Mouse (Mus musculus) embryonic facial prominence, embryonic 10.5 days (tissue): ENCODE measurements at regions not wholly inside any gene's neighbourhood (a gene's known extent, or its start where the extent isn't known, plus 50 kb on each side); places are given as distances from the start of the nearest gene placed in this dataset.

Experiments used
- DNase-seq: peaks from one replicate; pipeline ENCODE4 v3.0.0-alpha.2; 2017; ENCODE audit warnings: low spot score
- H3K27ac ChIP-seq: fragments of 300-500 bp; sonication (generic); replicated peaks from 2 replicates; pipeline ENCODE4 v1.5.1; 2016; ENCODE audit warnings: mild to moderate bottlenecking
- H3K27me3 ChIP-seq: fragments of 300-500 bp; sonication (generic); replicated peaks from 2 replicates; pipeline ENCODE4 v1.6.1; 2016; ENCODE audit warnings: low read depth, mild to moderate bottlenecking; ENCODE audit not compliant: poor library complexity, severe bottlenecking
- H3K36me3 ChIP-seq: fragments of 300-500 bp; sonication (generic); replicated peaks from 2 replicates; pipeline ENCODE4 v1.6.1; 2016; ENCODE audit warnings: mild to moderate bottlenecking, moderate library complexity
- H3K4me1 ChIP-seq: fragments of 300-500 bp; sonication (generic); 2 replicates; pipeline ENCODE4 v1.6.1; 2016
- H3K4me3 ChIP-seq: fragments of 300-500 bp; sonication (generic); 2 replicates; pipeline ENCODE4 v1.5.1; 2016; ENCODE audit warnings: mild to moderate bottlenecking, moderate library complexity
- H3K9me3 ChIP-seq: fragments of 300-500 bp; sonication (generic); 2 replicates; pipeline ENCODE4 v1.6.1; 2016; ENCODE audit warnings: mild to moderate bottlenecking
- WGBS: fragments of 180-500 bp; shearing (Covaris S2); methylation state at CpG from one replicate; pipeline ENCODE4 v1.1.7; 2016; 5-methylcytosine and 5-hydroxymethylcytosine counted together

DNA sequence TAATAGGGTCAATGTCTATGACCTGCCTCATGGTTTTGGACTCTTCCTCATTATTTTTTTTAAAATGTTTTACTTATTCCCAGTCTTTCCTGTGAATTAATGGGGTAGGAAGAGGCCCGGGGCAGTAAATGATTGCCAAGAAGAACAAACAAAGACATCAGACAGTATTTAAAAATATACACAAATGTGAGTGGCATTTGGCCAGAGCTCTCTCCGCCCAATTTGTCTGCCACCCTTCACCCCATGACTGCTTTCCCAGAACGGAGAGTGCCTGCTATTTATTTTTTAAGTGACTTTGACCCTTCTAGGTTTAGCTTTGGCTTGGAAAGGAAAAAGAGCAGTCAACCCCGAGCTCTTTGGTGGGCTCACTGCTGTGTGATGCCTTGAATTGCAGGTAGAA is 111.0 kb upstream of the Thumpd2 start:
- H3K4me3 ChIP-seq: no peak overlapping the region
- 64% methylated on average over 4 of the region's 4 CpGs for WGBS
- H3K27ac ChIP-seq: no peak overlapping the region
- DNase-seq: no peak
- no peaks in the 10 kb centered on the region for H3K36me3 ChIP-seq
- no peaks in the 10 kb centered on the region for H3K4me1 ChIP-seq
- H3K27me3 ChIP-seq: no peaks in the 10 kb centered on the region
- H3K9me3 ChIP-seq: no peaks in the 10 kb centered on the region

DNA sequence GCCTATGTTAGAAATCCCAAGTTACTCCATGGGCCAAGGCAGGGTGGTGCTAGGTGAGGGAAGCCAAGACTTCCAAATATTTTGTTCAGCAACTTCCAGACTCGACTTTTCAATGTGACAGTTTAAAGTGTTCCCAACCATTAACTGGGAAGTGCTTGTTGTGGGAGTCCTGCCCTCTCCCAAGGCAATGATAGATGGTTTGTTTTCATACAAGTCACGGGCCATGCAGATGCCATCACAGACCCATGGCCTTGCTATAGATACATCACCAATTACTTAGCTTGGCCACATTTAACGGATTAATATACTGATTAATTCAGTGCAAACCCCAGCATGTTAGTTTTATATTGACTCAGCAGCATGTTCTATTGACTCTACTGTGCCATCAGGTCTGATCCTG is 108.1 kb upstream of the Thumpd2 start:
- H3K9me3 ChIP-seq: no peaks in the 10 kb centered on the region
- H3K36me3 ChIP-seq: no peaks in the 10 kb centered on the region
- 85% methylated on average over 3 of the region's 3 CpGs for WGBS
- H3K27ac ChIP-seq: no peak overlapping the region
- no peak overlapping the region for H3K4me3 ChIP-seq
- no peak for DNase-seq
- H3K4me1 ChIP-seq: no peaks in the 10 kb centered on the region
- no peaks in the 10 kb centered on the region for H3K27me3 ChIP-seq

DNA sequence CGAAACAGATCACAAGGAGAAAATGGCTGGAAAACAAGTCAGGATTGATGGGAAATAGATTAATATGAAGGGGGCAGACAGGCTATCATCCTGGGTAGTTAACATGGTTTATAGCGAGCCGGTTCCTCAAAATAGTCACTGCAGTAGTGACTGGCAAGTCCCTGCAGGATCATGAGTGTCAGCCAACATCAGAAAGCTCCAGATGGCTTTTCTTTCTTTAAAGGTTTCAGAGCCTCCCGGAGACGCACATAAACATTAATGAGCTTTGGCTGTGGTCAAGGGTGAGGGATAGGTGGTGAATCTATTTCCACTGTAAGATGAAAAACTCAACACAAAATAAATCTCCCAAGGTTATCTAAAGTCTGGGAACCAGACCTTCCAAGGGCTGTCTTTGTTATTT is 104.2 kb upstream of the Thumpd2 start:
- Histone ChIP-seq H3K4me1 (no peaks in the 10 kb centered on the region), H3K4me3 (no peak overlapping the region), H3K36me3 (no peaks in the 10 kb centered on the region), H3K27ac (no peak overlapping the region), H3K27me3 (no peaks in the 10 kb centered on the region), H3K9me3 (no peaks in the 10 kb centered on the region)
- 88% methylated on average over 5 of the region's 5 CpGs for WGBS
- no peak for DNase-seq

DNA sequence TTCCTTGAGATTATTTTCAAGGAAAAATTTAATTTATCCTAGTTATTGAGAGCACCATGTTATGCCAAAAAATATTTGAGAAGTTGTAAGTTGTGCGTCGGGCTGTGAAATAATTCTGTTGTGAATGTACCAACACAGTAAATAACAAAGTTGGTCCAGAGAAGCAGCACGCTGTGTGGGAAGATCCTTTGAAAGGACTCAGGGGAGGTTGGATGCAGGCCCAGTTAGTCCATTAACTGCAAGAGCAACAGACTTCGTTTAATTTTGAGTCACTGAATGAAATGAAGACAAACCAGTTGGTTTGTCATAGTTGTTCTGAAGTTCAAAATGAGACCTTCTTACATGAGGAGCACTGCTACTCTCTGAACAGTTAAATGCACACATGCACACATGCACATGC is 85.8 kb upstream of the Thumpd2 start:
- Histone ChIP-seq H3K36me3 (no peaks in the 10 kb centered on the region), H3K27me3 (no peaks in the 10 kb centered on the region), H3K4me3 (no peak overlapping the region), H3K27ac (no peak overlapping the region), H3K9me3 (no peaks in the 10 kb centered on the region), H3K4me1 (no peaks in the 10 kb centered on the region)
- WGBS: 93% methylated on average over 4 of the region's 4 CpGs
- no peak for DNase-seq

DNA sequence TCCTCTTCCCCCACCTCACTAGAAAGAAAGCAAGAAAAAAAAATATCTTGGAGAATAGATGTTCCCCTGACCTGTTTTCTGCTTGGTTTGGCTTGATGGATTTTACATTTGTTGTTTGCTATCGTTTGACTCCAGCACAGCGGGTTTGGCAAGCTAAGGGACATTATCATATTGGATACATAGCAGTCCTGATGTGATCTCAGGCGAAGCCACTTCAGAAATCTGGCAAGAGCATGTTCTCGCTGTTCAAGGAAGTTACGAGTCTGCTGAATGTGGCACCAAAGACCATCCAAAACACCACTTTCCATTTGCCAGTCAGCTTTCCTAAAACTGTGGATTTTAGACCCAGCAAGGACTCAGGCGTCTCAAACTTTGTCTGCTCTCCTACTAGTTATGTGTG is 69.8 kb upstream of the Thumpd2 start:
- DNase-seq: no peak
- no peaks in the 10 kb centered on the region for H3K36me3 ChIP-seq
- 87% methylated on average over 6 of the region's 6 CpGs for WGBS
- no peaks in the 10 kb centered on the region for H3K27me3 ChIP-seq
- no peaks in the 10 kb centered on the region for H3K4me1 ChIP-seq
- H3K9me3 ChIP-seq: no peaks in the 10 kb centered on the region
- no peak overlapping the region for H3K27ac ChIP-seq
- H3K4me3 ChIP-seq: no peak overlapping the region

DNA sequence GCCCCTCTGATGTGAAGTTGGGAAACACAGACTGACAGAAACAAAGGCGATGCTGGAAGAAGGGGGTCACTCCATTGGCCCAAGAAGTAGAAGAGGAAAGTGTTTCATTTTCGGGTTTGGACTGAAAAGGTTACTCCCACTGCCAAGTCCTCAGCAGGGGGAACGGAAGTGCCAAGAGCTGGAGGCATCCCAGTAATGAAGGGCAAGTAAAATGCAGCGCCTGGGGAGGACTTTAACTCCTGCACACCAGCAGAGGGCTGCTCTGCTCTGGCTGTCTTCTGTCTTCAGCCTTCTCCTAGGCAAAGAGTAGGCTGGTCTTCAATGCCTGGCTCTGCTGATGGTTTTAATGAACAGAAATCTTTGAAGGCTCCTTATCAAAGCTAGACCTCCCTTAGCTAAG is 68.3 kb upstream of the Thumpd2 start:
- no peaks in the 10 kb centered on the region for H3K4me1 ChIP-seq
- no peak overlapping the region for H3K27ac ChIP-seq
- 63% methylated on average over 4 of the region's 4 CpGs for WGBS
- no peaks in the 10 kb centered on the region for H3K36me3 ChIP-seq
- no peak overlapping the region for H3K4me3 ChIP-seq
- H3K27me3 ChIP-seq: no peaks in the 10 kb centered on the region
- no peaks in the 10 kb centered on the region for H3K9me3 ChIP-seq
- DNase-seq: no peak
